Mouse (Mus musculus): Measurements from ENCODE around the gene Kpna2. TPM values are rescaled to one million over a fixed set of nuclear protein-coding genes. Genes with fewer than 3 reads are reported as not detected.
"Not testable (repeated sequence)": the region's sequence is repeated elsewhere in the genome, so short reads cannot be mapped to it uniquely, and the experiment has no call there.

The Kpna2 gene
- total RNA-seq, 1 experiment from 2014 or later: 75.8 TPM

GRCm38 (mm10) chr11:107022050-107022683 lies 22.8 kb upstream of the Kpna2 start:
- ATAC-seq (replicated peaks; ENCODE audit: insufficient number of reproducible peaks, low FRiP score, low TSS enrichment, poor library complexity, severe bottlenecking): no peak

GRCm38 (mm10) chr11:107019722-107020121 lies 20.4 kb upstream of the Kpna2 start:
- ATAC-seq (replicated peaks; ENCODE audit: insufficient number of reproducible peaks, low FRiP score, low TSS enrichment, poor library complexity, severe bottlenecking): not testable (repeated sequence)

- ATAC-seq (replicated peaks; ENCODE audit: insufficient number of reproducible peaks, low FRiP score, low TSS enrichment, poor library complexity, severe bottlenecking): no peak
These were observed 20.0 kb upstream of the Kpna2 start for GRCm38 (mm10) chr11:107019318-107019717.

GRCm38 (mm10) chr11:107018606-107019005 lies 19.3 kb upstream of the Kpna2 start:
- 0 out of 2 replicates have a peak, but pooled peaks have one; percentile 38 for ATAC-seq (replicated peaks; ENCODE audit: insufficient number of reproducible peaks, low FRiP score, low TSS enrichment, poor library complexity, severe bottlenecking)

GRCm38 (mm10) chr11:107017339-107017886 lies 18.1 kb upstream of the Kpna2 start:
- no peak for ATAC-seq (replicated peaks; ENCODE audit: insufficient number of reproducible peaks, low FRiP score, low TSS enrichment, poor library complexity, severe bottlenecking)

GRCm38 (mm10) chr11:107016893-107017292 lies 17.6 kb upstream of the Kpna2 start:
- ATAC-seq (replicated peaks; ENCODE audit: insufficient number of reproducible peaks, low FRiP score, low TSS enrichment, poor library complexity, severe bottlenecking): no peak

- ATAC-seq (replicated peaks; ENCODE audit: insufficient number of reproducible peaks, low FRiP score, low TSS enrichment, poor library complexity, severe bottlenecking): not testable (repeated sequence)
These were observed 16.3 kb upstream of the Kpna2 start for GRCm38 (mm10) chr11:107015535-107016187.

GRCm38 (mm10) chr11:107014597-107015309 lies 15.4 kb upstream of the Kpna2 start:
- ATAC-seq (replicated peaks; ENCODE audit: insufficient number of reproducible peaks, low FRiP score, low TSS enrichment, poor library complexity, severe bottlenecking): no peak

- ATAC-seq (replicated peaks; ENCODE audit: insufficient number of reproducible peaks, low FRiP score, low TSS enrichment, poor library complexity, severe bottlenecking): no peak
These were observed 14.8 kb upstream of the Kpna2 start for GRCm38 (mm10) chr11:107014020-107014585.

GRCm38 (mm10) chr11:107012324-107013017 lies 13.1 kb upstream of the Kpna2 start:
- peak; percentile 91 for ATAC-seq (replicated peaks; ENCODE audit: insufficient number of reproducible peaks, low FRiP score, low TSS enrichment, poor library complexity, severe bottlenecking)

GRCm38 (mm10) chr11:107011669-107012323 lies 12.5 kb upstream of the Kpna2 start:
- 0 out of 2 replicates have a peak, but pooled peaks have one; percentile 3 for ATAC-seq (replicated peaks; ENCODE audit: insufficient number of reproducible peaks, low FRiP score, low TSS enrichment, poor library complexity, severe bottlenecking)

GRCm38 (mm10) chr11:107011171-107011570 lies 11.8 kb upstream of the Kpna2 start:
- ATAC-seq (replicated peaks; ENCODE audit: insufficient number of reproducible peaks, low FRiP score, low TSS enrichment, poor library complexity, severe bottlenecking): no peak

GRCm38 (mm10) chr11:107010447-107010846 lies 11.1 kb upstream of the Kpna2 start:
- no peak for ATAC-seq (replicated peaks; ENCODE audit: insufficient number of reproducible peaks, low FRiP score, low TSS enrichment, poor library complexity, severe bottlenecking)

GRCm38 (mm10) chr11:107005538-107005937 lies 6.2 kb upstream of the Kpna2 start:
- no peak for ATAC-seq (replicated peaks; ENCODE audit: insufficient number of reproducible peaks, low FRiP score, low TSS enrichment, poor library complexity, severe bottlenecking)

GRCm38 (mm10) chr11:107001760-107002675 lies 2.7 kb upstream of the Kpna2 start:
- ATAC-seq (replicated peaks; ENCODE audit: insufficient number of reproducible peaks, low FRiP score, low TSS enrichment, poor library complexity, severe bottlenecking): no peak

GRCm38 (mm10) chr11:106999949-107000513 lies 690 bp upstream of the Kpna2 start:
- ATAC-seq (replicated peaks; ENCODE audit: insufficient number of reproducible peaks, low FRiP score, low TSS enrichment, poor library complexity, severe bottlenecking): no peak

GRCm38 (mm10) chr11:106998651-106999150 lies 640 bp downstream of the Kpna2 start:
- ATAC-seq (replicated peaks; ENCODE audit: insufficient number of reproducible peaks, low FRiP score, low TSS enrichment, poor library complexity, severe bottlenecking): 0 out of 2 replicates have a peak, but pooled peaks have one; percentile 4
